Mouse (Mus musculus) layer of hippocampus, postnatal 10 days (tissue): ENCODE measurements around the gene Slc27a2. TPM values are rescaled to one million over a fixed set of nuclear protein-coding genes. Genes with fewer than 3 reads are reported as not detected.
"Not testable (repeated sequence)": the region's sequence is repeated elsewhere in the genome, so short reads cannot be mapped to it uniquely, and the experiment has no call there.

Experiments
- DNase-seq, 2 experiments: peaks; one replicate each; pipeline ENCODE4 v3.0.0; 2021; ENCODE audit warnings: low spot score in 2 of 2
- total RNA-seq, 2 experiments: library from RNA; stranded (reverse); gene quantifications; 2 replicates each; pipeline ENCODE4 v1.2.3; 2021

Gene Slc27a2
- total RNA-seq, 2 experiments from 2014 or later = 6.2 to 7.0 TPM

DNA sequence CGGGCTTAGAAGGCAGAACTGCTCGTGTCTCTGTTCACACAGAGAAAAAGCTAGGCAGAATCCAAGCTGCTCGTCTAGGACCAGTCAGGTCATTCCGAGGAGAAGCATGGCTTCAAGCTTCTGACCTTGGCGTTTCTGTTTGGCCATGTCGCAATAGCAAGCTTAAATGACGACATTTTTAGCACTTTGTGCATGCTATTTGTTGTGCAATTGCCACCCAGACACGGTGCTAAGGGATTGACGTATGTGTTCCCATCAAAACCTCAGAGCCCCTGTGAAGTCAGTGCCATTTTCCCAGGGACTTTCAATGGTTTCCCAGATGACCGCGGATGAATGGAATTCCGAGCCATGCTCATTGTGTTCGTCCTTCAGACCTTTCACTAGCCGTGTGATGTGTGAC lies 48.3 kb downstream of the Slc27a2 start:
- no peak for DNase-seq

DNA sequence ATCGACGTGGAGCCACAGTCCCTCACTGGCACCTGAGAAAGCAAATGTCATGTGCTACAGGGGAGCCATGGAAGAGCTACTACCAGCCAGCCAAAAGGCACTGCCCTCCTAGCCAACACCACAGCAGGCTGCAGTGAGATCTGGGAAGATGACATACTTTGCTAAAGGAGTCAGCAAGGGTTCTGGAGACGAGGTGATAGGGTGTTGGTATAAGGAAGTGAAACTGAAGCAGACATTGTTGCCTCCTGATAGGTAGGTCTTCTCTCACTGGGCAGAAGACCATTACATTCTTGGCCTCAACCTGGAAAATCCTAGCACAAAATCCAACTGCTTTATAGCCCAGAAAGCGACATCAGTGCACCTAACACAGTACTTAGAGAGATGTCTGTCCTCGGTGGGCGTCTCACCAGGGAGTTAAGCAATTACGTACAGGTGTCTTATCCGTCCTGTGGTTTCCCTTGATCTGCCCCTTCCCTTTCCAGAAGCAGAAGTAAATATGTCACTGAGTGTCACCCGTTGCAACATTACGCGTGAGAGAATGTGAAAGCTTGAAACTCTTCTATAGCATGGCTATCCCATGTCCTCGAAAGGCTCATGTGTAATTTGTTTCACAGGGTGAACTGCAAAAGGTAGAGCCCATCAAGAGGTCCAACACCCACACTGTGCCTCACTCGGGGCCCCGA lies 49.9 kb downstream of the Slc27a2 start:
- no peak for DNase-seq

DNA sequence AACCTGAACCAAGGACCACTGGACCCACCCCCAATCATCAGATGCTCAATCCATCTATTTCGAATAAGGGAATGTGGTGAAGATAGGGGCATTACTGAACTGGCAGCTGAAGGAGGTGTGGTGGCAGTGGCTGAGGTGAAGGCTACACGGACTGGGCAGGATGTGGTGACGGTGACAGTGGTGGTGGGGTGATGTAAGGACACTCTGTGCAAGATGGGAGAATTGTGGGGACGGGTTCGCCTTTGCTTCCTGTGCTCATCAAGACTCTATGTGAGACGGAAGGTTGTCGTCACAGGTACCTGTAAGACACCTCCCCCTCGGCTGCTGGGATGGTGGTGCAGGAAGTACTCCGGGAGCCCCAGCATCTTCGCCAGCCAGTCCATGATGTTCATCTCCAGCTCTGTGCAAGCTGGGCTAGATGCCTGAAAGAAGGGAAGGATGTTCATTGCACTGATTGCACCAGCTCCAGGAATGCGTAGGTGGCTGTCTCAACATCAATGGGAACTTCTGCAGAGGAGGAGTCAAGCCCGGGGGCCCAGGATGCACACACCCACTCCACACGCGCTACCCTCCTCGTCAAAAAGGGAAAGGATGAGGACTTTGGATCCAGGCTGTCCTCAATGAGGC lies 54.0 kb downstream of the Slc27a2 start:
- no peak for DNase-seq

- no peak for DNase-seq
These were observed 54.5 kb downstream of the Slc27a2 start for GRCm38 (mm10) chr2:126606688-126607062.

GRCm38 (mm10) chr2:126607553-126608203 lies 55.5 kb downstream of the Slc27a2 start:
- no peak for DNase-seq

DNA sequence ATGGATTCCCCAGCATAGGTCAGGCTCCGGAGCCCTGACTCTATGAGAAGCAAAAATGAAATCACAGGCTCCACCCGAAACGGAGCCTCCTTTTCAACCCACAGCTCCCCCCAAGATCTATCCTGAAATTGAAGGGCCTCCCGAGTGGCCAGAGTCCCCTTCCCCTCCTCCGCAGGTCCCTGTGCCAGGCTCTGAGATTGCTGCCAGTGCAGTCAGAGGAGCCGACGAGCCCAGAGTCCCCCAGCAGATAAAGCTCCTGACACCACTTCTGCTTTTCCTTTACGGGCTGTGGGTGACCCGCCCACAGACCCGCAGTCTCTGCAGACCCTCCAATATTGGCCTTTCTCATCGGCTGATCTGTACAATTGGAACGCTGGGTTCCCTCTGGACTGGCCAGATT lies 57.4 kb downstream of the Slc27a2 start:
- not testable (repeated sequence) for DNase-seq

DNA sequence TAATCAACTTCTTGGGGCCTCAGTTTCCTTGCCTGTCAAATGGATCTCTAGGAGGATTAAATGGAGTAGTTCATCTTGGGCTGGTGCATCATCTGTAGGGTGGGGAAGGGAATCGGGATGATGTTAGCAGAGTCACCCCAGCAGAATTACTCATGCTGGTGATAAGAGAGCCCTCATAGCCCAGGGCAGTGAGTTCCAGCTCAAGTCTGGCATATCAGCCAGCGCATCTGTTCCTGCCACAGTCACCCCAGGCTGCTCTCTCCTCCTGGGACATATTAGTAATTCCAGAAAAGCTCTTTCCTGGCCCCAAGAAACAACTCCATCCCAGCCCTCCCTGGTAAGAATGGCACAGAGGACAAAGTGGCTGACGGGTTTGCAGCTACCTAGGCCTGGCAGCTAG lies 63.1 kb downstream of the Slc27a2 start:
- no peak for DNase-seq

GRCm38 (mm10) chr2:126618470-126619179 lies 66.4 kb downstream of the Slc27a2 start:
- no peak for DNase-seq

- no peak for DNase-seq
These were observed 67.1 kb downstream of the Slc27a2 start, which contains the start of gene Hdc for GRCm38 (mm10) chr2:126619249-126619704. Hdc (minus strand) TSS chr2:126619299.

DNA sequence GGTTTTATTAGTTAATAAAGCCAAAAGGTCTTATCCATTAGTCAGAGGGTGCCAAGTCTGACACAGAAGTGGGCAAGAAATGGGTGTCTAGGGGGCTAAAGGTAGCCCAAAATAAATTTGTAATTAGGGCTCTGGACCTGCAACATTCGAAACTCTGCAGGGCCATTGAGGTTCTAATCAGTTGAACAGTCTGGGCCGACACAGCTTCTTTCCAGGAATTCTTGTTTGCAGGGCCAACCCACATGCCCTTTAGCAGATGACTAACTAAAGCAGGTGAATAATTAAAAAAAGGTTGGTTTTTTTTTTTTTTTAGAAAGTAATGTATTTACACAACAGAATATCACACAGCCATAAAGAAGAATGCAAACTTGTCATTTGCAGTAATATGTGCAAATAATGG lies 70.2 kb downstream of the Slc27a2 start:
- DNase-seq = no peak

DNA sequence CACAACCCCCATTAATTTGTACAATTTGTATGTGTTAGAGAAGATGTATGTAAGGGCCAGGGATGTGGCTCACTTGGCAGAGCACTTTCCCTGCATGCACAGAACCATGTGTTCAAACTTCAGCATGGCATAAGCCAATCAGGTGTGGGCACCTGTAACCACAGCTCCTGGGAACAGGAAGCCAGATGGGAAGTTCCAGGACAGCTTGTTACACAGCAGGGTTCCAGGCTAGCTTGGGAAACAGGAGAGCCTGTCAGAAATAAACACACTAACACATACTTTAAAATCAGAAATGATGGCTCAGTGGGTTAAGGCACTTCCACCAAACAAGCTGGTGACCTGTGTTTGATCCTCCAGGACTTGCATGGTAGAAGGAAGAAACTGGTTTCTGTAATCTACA lies 70.9 kb downstream of the Slc27a2 start:
- no peak for DNase-seq

DNA sequence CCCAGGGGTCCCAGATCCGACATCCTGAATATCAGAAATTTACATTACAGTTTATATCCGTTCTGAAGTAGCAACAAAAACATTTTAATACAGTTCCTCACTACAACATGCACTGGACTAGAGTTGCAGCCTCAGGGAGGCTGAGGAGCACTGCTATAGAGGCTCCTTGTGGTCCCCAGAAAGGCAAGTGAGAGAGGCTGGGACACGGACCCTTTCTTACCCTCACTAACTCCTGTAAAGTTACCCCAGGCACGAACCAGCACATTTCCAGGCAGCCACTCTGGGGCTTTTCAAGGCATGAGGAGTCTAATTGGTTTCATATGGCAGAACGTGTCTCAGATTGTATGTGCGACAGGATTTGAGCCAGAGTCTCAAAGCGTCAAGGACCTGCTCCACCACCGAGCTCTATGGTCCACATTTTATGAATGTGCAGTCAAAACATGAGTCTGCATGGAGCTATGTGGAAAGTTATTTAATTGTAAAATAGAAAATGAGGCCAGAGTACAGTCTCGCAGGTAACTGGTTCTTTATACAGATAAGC lies 76.3 kb downstream of the Slc27a2 start:
- DNase-seq = no peak

DNA sequence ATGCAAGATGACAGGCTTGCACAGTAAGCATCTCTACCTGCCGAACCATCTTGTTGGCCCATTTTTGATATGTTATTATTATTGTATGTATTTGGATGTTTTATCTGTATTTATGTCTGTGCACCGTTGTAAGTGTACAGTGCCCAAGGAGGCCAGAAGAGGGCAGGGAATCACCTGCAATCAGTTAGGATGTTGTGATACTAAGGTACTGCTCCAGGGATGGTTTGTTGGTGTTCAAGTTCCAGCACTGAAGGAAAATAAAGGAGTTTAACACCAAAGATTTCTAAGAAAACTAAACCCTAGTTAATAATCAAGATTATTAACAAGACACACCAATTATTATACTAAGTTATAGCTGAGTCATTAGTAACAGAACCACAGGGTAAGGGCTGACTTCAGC lies 81.0 kb downstream of the Slc27a2 start:
- DNase-seq = no peak

DNA sequence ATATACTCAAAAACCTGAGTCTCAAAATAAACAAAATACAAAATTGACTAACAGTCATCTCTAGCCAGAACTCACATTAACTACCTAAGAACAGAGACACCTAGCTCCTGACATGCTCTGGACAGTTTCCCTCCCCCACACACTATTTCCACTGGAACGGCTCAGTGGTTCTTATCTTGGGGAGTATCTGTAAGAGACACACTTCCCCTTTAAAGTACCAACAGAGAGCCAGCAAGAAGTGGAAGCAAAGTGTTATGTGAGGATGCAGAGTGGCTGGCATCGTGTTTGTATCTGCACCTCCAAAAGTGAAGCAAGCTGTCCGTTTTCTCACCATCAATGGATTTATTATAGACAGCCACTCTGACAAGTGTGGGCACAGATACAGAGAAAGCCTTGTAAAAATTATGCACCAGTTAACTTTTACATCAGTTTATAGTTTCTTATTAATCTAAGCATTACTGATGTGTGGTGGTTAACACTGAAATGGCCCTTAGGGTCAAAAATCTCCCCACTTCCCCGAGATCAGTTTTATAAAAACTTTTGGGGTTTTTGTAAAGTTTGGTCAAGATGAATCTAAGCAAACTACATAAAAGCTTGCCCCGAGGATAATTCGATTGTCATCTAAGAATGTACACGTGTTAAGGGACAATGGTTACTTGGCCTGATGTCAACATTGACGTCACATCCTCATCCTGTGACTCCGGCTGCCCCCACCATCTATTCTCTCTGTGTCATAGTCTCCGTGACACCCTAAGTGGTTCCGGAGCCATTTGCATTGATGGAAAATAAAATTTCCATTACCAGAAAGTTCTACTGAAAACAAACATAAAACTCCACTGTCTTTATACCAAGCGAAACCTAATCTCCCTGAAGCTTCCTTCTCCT lies 84.0 kb downstream of the Slc27a2 start:
- no peak for DNase-seq

Other genes starting within 250 kb of the Slc27a2 start
- under 1 TPM in 1 of 2 experiments, not detected in 1; 0.21 TPM for gene Atp8b4, start 51.7 kb upstream of the Slc27a2 start, total RNA-seq
- 1 to 10 TPM; 1.3 to 1.8 TPM for gene Hdc, start 66.9 kb downstream of the Slc27a2 start, total RNA-seq
- 10 to 100 TPM; 20.1 to 22.1 TPM for gene Gabpb1, start 123.9 kb downstream of the Slc27a2 start, total RNA-seq
- gene Usp8, start 154.9 kb downstream of the Slc27a2 start, total RNA-seq = 10 to 100 TPM; 35.2 to 38.7 TPM
- under 1 TPM; 0.46 to 0.67 TPM for gene Usp50, start 231.1 kb downstream of the Slc27a2 start, total RNA-seq